Mouse (Mus musculus): ENCODE results near the gene Fam184b. TPM values are rescaled to one million over a fixed set of nuclear protein-coding genes. Genes with fewer than 3 reads are reported as not detected.

Gene Fam184b
- polyA plus RNA-seq, 1 experiment from 2014 or later = 2.4 TPM

- no peaks in the 10 kb centered on the region for H3K9me3 ChIP-seq (ENCODE audit: control insufficient read depth, low read length)
- no peak overlapping the region for H3K9ac ChIP-seq (ENCODE audit: low read depth, low read length)
- no peaks in the 10 kb centered on the region for H3K27me3 ChIP-seq (replicated peaks; ENCODE audit: control insufficient read depth, insufficient read depth, low read length)
- H3K4me1 ChIP-seq (ENCODE audit: control insufficient read depth, insufficient read depth, low read length) = peaks cover 2% of the 10 kb centered on the region; the same call in 1 of the 2 replicates
- H3K4me3 ChIP-seq (ENCODE audit: low read depth, low read length) = no peak overlapping the region
- no peaks in the 10 kb centered on the region for H3K36me3 ChIP-seq (ENCODE audit: control insufficient read depth, insufficient read depth, low read length)
- no peak overlapping the region for H3K4me2 ChIP-seq (ENCODE audit: low read depth, low read length)
- ATAC-seq (ENCODE audit: low read depth) = no peak
- whole genome bisulfite sequencing = 85% methylated on average over 2 of the region's 2 CpGs
- no peak overlapping the region for H3K27ac ChIP-seq (replicated peaks; ENCODE audit: low read depth, low read length)
- DNase-seq (ENCODE audit: low spot score) = no peak
Observed at GRCm38 (mm10) chr5:45481125-45481524, 158.3 kb downstream of the Fam184b start.

- Histone ChIP-seq H3K4me2 (ENCODE audit: low read depth, low read length) (no peak overlapping the region), H3K9ac (ENCODE audit: low read depth, low read length) (no peak overlapping the region), H3K4me1 (ENCODE audit: control insufficient read depth, insufficient read depth, low read length) (peaks cover 3% of the 10 kb centered on the region; the same call in 1 of the 2 replicates), H3K36me3 (ENCODE audit: control insufficient read depth, insufficient read depth, low read length) (no peaks in the 10 kb centered on the region), H3K9me3 (ENCODE audit: control insufficient read depth, low read length) (no peaks in the 10 kb centered on the region), H3K27ac (replicated peaks; ENCODE audit: low read depth, low read length) (no peak overlapping the region), H3K27me3 (replicated peaks; ENCODE audit: control insufficient read depth, insufficient read depth, low read length) (no peaks in the 10 kb centered on the region), H3K4me3 (ENCODE audit: low read depth, low read length) (no peak overlapping the region)
- DNase-seq (ENCODE audit: low spot score) (no peak), ATAC-seq (ENCODE audit: low read depth) (no peak)
- WGBS = 88% methylated on average over 1 of the region's 1 CpGs
Observed at GRCm38 (mm10) chr5:45480066-45480465, 159.3 kb downstream of the Fam184b start.

Other genes starting within 250 kb of the Fam184b start
- 122 and 125 TPM in 2 replicates for gene Qdpr, start 189.4 kb downstream of the Fam184b start, polyA plus RNA-seq (2014; fragmentation: Nextera tagmentation; extraction: Ambion mirVana)
- gene Clrn2, start 185.9 kb downstream of the Fam184b start, polyA plus RNA-seq (2014; fragmentation: Nextera tagmentation; extraction: Ambion mirVana) = 0.22 and 0.31 TPM in 2 replicates
- gene Lap3, start 146.2 kb downstream of the Fam184b start, polyA plus RNA-seq (2014; fragmentation: Nextera tagmentation; extraction: Ambion mirVana) = 81.5 and 85.1 TPM in 2 replicates
- gene Med28, start 119.4 kb downstream of the Fam184b start, polyA plus RNA-seq (2014; fragmentation: Nextera tagmentation; extraction: Ambion mirVana) = 223 and 226 TPM in 2 replicates
- 38.3 and 42.4 TPM in 2 replicates for gene Ncapg, start 30.3 kb upstream of the Fam184b start, polyA plus RNA-seq (2014; fragmentation: Nextera tagmentation; extraction: Ambion mirVana)
- gene Lcorl, start 218.0 kb upstream of the Fam184b start, polyA plus RNA-seq (2014; fragmentation: Nextera tagmentation; extraction: Ambion mirVana) = 22.0 and 26.1 TPM in 2 replicates